Mouse (Mus musculus) liver, embryonic 14.5 days (tissue): ENCODE results near the gene Rassf1.

Experiments
- CTCF ChIP-seq: IDR thresholded peaks from 2 replicates; pipeline ENCODE4 v1.5.1; 2016; ENCODE audit warnings: antibody characterized with exemption, low read depth, control low read depth
- EP300 ChIP-seq: IDR thresholded peaks from 2 replicates; pipeline ENCODE4 v1.6.1; 2016; ENCODE audit warnings: antibody characterized with exemption, low read depth

GRCm38 (mm10) chr9:107502131-107502846, 49.1 kb upstream of the Rassf1 start:
- TF ChIP-seq CTCF (no peak), EP300 (no peak)
